Mouse (Mus musculus) olfactory bulb, adult 2 months (tissue): Measurements from ENCODE around the gene Trit1.

Experiments used
- CTCF ChIP-seq: fragments of 200-500 bp; IDR thresholded peaks from 2 replicates; pipeline ENCODE4 v1.5.1; 2012; ENCODE audit warnings: low read depth, mild to moderate bottlenecking, low read length, moderate library complexity; ENCODE audit not compliant: insufficient read depth
- POLR2A ChIP-seq: fragments of 200-500 bp; IDR thresholded peaks from 2 replicates; pipeline ENCODE4 v1.6.1; 2012; ENCODE audit warnings: mild to moderate bottlenecking, low read depth, low read length, moderate library complexity; ENCODE audit not compliant: insufficient read depth

DNA sequence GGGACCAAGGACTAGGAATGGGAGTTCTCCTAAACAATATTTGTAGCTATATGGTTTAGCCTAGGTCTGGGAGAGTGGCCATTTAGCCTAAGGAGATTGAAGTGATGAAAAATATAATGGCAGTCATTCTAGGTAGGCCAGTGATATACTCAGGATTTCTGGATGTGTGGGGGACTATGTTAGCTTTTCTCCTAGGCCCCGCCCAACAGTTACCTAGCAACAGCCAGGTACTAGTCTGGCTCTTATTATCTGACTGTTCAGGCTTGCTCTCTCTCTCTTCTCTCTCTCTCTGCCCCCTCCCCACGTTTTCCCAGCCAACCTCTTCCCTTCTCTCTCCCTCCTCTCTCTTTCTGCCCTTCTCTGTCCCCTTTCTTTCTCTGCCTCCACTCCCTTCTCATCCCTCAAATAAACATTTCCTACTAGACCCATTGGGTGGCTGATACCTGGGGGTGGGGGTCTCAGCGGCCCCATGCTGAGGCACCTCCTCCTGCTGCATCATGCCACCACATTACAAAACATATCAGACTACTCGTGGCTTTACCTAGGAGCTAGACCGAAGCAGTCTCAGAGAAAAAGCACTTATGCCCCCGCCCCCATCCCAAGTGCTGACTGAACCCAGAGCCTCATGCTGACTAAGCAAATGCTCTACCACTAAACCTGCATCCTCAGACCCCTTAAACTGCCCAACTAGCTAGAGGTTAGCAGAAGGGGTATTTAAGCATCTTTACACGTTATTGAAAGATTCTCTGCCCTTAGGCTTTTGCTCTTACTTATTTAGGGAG, 1.7 kb upstream of the Trit1 start:
- TF ChIP-seq CTCF (no peak), POLR2A (no peak)
